Mouse (Mus musculus): Measurements from ENCODE around the gene Stx16. TPM values are rescaled to one million over a fixed set of nuclear protein-coding genes. Genes with fewer than 3 reads are reported as not detected.

Gene Stx16
- polyA plus RNA-seq (2017; shearing (Covaris generic)) = 18.8 TPM

GRCm38 (mm10) chr2:174075673-174076432, at the start of gene Stx16:
Stx16 (plus strand) TSS chr2:174076308.

GRCm38 (mm10) chr2:174109991-174110782, 34.1 kb downstream of the Stx16 start, which contains the start of gene Npepl1:
Npepl1 (plus strand) TSS chr2:174110349.

Other genes with a start within 250 kb of the Stx16 start
- gene Npepl1, start 34.0 kb downstream of the Stx16 start, polyA plus RNA-seq (2017; shearing (Covaris generic)) = 106 TPM
- 747 TPM for gene Gnas, start 208.0 kb downstream of the Stx16 start, polyA plus RNA-seq (2017; shearing (Covaris generic))

Measured in effector memory CD4-positive, alpha-beta T cell, adult 5 months (primary cell).